Mouse (Mus musculus) neural tube, embryonic 11.5 days (tissue): Measurements from ENCODE around the gene Gk5. TPM values are rescaled to one million over a fixed set of nuclear protein-coding genes. Genes with fewer than 3 reads are reported as not detected.
A peak's percentile ranks its signal among the peaks of the same experiment; 100 is the strongest.

ENCODE experiments used
- ATAC-seq: fragments of 200-750 bp; cut with Nextera tagmentation; 2 replicates; pipeline ENCODE4 v1.8.0; 2017; ENCODE audit warnings: moderate number of reproducible peaks, mild to moderate bottlenecking, moderate TSS enrichment, moderate library complexity; ENCODE audit not compliant: insufficient read depth, low FRiP score, low TSS enrichment
- DNase-seq: peaks from one replicate; pipeline ENCODE4 v3.0.0-alpha.2; 2015; ENCODE audit warnings: low spot score
- H3K27ac ChIP-seq: fragments of 300-500 bp; sonication (generic); 2 replicates; pipeline ENCODE4 v1.5.1; 2014; ENCODE audit warnings: low read depth, mild to moderate bottlenecking, low read length
- H3K27me3 ChIP-seq: fragments of 300-500 bp; sonication (generic); 2 replicates; pipeline ENCODE4 v1.6.1; 2014; ENCODE audit warnings: mild to moderate bottlenecking, low read length, mixed read lengths; ENCODE audit not compliant: control insufficient read depth, insufficient read depth
- H3K36me3 ChIP-seq: fragments of 300-500 bp; sonication (generic); 2 replicates; pipeline ENCODE4 v1.6.1; 2014; ENCODE audit warnings: mild to moderate bottlenecking, low read length, moderate library complexity, mixed read lengths; ENCODE audit not compliant: control insufficient read depth, insufficient read depth
- H3K4me1 ChIP-seq: fragments of 300-500 bp; sonication (generic); 2 replicates; pipeline ENCODE4 v1.6.1; 2014; ENCODE audit warnings: low read length, mixed read lengths; ENCODE audit not compliant: control insufficient read depth, insufficient read depth
- H3K4me2 ChIP-seq: fragments of 300-500 bp; sonication (generic); 2 replicates; pipeline ENCODE4 v1.6.1; 2014; ENCODE audit warnings: low read depth, mild to moderate bottlenecking, moderate library complexity
- H3K4me3 ChIP-seq: fragments of 300-500 bp; sonication (generic); 2 replicates; pipeline ENCODE4 v1.5.1; 2014; ENCODE audit warnings: low read depth, low read length
- H3K9ac ChIP-seq: fragments of 300-500 bp; sonication (generic); 2 replicates; pipeline ENCODE4 v1.6.1; 2014; ENCODE audit warnings: mild to moderate bottlenecking, low read length
- H3K9me3 ChIP-seq: fragments of 300-500 bp; sonication (generic); 2 replicates; pipeline ENCODE4 v1.6.1; 2016; ENCODE audit warnings: low read length; ENCODE audit not compliant: control insufficient read depth
- WGBS: fragments of 180-500 bp; shearing (Covaris S2); extraction: QIAGEN DNeasy Blood & Tissue Kit; methylation state at CpG from one replicate; pipeline ENCODE4 v1.1.7; 2014; 5-methylcytosine and 5-hydroxymethylcytosine counted together
- polyA plus RNA-seq: library from polyadenylated mRNA; unstranded; fragments of >200 nt; fragmentation: Nextera tagmentation; extraction: Ambion mirVana; gene quantifications from 2 replicates; pipeline ENCODE4 v1.2.1, GENCODE M21; 2014

Gk5 gene
- polyA plus RNA-seq, 1 experiment from 2014 or later, result 3.7 TPM

DNA sequence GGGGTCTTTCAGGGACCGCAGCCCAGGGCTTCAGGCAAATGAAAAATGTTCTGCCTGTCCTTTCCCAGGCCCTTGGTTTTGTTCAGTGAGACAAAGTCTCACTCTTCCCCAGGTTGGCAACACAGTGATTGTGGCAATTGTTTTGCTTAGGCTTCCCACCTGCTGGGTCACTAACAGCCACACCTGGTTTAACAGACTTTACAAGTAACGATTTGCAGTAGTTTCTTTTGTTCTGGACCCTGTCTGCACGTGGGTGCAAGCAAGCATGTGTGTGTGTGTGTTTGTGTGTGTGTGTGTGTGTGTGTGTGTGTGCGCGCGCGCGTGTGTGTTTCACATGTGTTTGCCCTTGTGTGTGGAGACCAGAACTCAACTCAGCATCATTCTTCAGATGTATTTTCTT, 16.3 kb upstream of the Gk5 start:
- peaks cover 4% of the 10 kb centered on the region; the same call in 1 of the 2 replicates for H3K9me3 ChIP-seq
- DNase-seq, result no peak
- WGBS, result 87% methylated on average over 8 of the region's 8 CpGs
- H3K4me2 ChIP-seq, result no peak overlapping the region
- no peak overlapping the region for H3K27ac ChIP-seq
- H3K4me1 ChIP-seq, result no peaks in the 10 kb centered on the region
- H3K27me3 ChIP-seq, result no peaks in the 10 kb centered on the region
- H3K4me3 ChIP-seq, result no peak overlapping the region
- ATAC-seq, result no peak
- no peak overlapping the region for H3K9ac ChIP-seq
- no peaks in the 10 kb centered on the region for H3K36me3 ChIP-seq

DNA sequence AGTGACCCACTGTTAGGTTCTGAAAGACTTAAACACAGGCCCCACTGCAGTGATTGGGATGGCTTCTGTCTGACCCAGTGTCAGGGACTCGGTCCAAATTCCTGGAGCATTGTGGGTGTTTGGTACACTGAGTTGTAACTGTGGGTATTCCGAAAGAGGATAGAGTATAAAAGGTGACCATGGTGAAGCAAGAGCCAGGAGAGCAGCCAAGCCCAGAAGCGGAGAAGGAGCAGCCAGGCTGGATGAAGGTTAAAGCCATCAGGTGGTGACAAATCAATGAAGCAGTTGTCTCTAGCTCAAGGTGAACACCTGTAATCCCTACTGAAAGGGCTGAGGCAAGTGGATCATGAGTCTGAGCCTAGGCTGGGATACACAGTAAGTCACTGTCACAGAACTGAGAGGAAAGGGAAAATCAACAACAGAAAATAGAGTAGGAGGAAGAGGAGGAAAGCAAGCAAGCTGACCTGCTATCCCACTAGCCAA, 6.2 kb upstream of the Gk5 start:
- ATAC-seq, result no peak

DNA sequence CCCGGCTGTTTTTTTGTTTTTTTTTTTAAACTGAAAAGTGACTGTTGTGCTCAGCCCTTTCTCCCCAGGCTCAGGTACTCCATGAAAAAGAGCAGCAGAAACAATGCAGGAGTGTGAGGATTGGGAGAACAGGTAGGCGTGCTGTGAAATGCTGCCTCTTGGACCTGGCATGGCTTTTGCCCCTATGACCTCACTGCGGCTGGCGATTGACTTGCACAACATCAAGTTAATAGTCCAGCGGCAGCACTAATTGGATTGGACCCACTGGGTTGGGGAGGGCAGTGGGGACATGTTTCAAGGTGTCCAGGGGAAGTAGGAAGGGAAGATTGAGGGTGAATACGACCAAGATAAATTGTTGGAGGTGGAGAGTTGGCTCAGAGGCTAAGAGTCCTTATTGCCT, 2.4 kb upstream of the Gk5 start:
- Histone ChIP-seq H3K36me3 (no peaks in the 10 kb centered on the region), H3K27ac (no peak overlapping the region), H3K9me3 (no peaks in the 10 kb centered on the region), H3K4me2 (no peak overlapping the region), H3K4me1 (no peaks in the 10 kb centered on the region), H3K27me3 (no peaks in the 10 kb centered on the region), H3K9ac (no peak overlapping the region), H3K4me3 (no peak overlapping the region)
- 89% methylated on average over 6 of the region's 6 CpGs for WGBS
- DNase-seq (no peak), ATAC-seq (no peak)

More for the DNA sequence above, 6.2 kb upstream of the Gk5 start:
- no peak overlapping the region for H3K4me3 ChIP-seq
- H3K4me1 ChIP-seq, result no peaks in the 10 kb centered on the region
- no peaks in the 10 kb centered on the region for H3K9me3 ChIP-seq
- 87% methylated on average over 3 of the region's 3 CpGs for WGBS
- H3K9ac ChIP-seq, result no peak overlapping the region
- no peaks in the 10 kb centered on the region for H3K36me3 ChIP-seq
- H3K4me2 ChIP-seq, result no peak overlapping the region
- no peak for DNase-seq
- no peak overlapping the region for H3K27ac ChIP-seq
- H3K27me3 ChIP-seq, result no peaks in the 10 kb centered on the region

DNA sequence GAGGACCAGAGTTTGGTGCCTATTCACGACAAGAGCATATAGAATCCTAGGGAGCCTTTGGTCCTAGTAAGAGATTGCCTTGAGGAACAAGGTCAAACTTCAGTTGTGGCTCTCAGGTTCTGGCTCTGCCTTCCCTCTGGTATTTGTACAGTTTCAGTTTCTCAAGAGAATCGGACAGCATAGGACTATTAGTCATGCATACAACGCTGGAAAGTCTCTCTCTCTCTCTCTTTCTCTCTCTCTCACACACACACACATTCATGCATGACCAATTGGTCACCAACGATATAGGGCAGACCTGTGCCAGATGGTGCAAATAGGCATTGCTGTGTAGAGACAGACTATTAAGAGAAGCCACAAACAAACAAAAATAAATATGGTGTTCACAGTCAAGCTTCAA, 946 bp upstream of the Gk5 start:
- H3K4me3 ChIP-seq, result no peak overlapping the region
- DNase-seq, result no peak
- H3K27me3 ChIP-seq, result no peaks in the 10 kb centered on the region
- no peaks in the 10 kb centered on the region for H3K9me3 ChIP-seq
- no peaks in the 10 kb centered on the region for H3K36me3 ChIP-seq
- 78% methylated on average over 4 of the region's 4 CpGs for WGBS
- H3K4me2 ChIP-seq, result peak overlapping the region; percentile 81; the same call in 1 of the 2 replicates
- H3K9ac ChIP-seq, result no peak overlapping the region
- ATAC-seq, result no peak
- no peaks in the 10 kb centered on the region for H3K4me1 ChIP-seq
- H3K27ac ChIP-seq, result no peak overlapping the region

DNA sequence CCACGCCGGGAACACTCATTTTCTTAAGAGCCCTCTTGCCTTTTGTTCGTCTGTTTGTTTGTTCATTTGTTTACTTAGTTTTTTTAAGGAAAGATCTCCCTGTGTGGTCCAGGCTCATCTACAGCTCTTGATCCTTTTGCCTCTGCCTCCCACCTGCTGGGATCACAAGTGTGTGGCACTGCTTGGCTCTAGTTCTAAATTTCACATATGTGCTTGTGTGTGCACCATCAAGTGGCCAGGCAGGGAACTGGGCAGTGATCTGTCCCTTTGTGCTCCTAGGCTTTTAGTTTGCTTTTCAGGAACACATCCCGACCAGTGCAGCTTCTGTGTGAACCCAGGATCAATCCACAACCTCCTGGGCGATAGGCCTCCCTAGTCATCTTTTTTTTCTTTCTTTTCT, 8.8 kb downstream of the Gk5 start:
- H3K4me1 ChIP-seq, result no peaks in the 10 kb centered on the region
- H3K4me3 ChIP-seq, result no peak overlapping the region
- H3K27ac ChIP-seq, result no peak overlapping the region
- DNase-seq (no peak), ATAC-seq (no peak)
- H3K9ac ChIP-seq, result no peak overlapping the region
- no peak overlapping the region for H3K4me2 ChIP-seq
- no peaks in the 10 kb centered on the region for H3K27me3 ChIP-seq
- H3K9me3 ChIP-seq, result no peaks in the 10 kb centered on the region
- no peaks in the 10 kb centered on the region for H3K36me3 ChIP-seq
- WGBS, result 49% methylated on average over 5 of the region's 5 CpGs

DNA sequence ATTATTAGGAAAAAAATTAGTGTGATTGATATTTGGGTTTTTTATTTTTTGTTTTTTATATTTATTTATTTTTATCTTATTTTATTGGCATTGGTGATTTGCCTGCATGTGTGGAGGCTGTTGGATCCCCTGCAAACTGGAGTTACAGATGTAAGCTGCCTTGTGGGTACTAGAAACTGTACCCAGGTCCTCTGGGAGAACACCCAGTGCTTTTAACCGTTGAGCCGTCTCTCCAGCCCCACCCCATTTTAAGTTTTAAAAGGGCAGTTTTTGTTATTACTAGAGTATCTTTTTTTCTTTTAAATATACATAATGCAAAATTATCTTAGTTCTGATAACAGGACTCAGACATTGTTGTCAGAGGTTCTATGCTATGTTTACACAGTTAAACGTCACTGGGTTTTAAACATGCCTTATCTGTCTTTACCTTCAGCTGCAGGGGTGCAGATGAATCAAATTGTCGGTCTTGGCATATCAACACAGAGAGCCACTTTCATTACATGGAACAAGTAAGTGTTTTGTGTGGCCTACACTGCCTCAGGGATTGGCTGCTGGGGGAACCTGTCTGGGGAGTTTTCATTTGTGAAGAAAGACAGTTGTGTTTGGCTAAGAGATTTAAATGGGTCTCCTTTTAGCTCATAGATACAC, 13.9 kb downstream of the Gk5 start:
- no peak overlapping the region for H3K27ac ChIP-seq
- H3K4me1 ChIP-seq, result no peaks in the 10 kb centered on the region
- no peak for ATAC-seq
- no peaks in the 10 kb centered on the region for H3K36me3 ChIP-seq
- no peak overlapping the region for H3K4me3 ChIP-seq
- no peak for DNase-seq
- H3K27me3 ChIP-seq, result no peaks in the 10 kb centered on the region
- WGBS, result 81% methylated on average over 4 of the region's 4 CpGs
- no peaks in the 10 kb centered on the region for H3K9me3 ChIP-seq
- no peak overlapping the region for H3K9ac ChIP-seq
- H3K4me2 ChIP-seq, result no peak overlapping the region

DNA sequence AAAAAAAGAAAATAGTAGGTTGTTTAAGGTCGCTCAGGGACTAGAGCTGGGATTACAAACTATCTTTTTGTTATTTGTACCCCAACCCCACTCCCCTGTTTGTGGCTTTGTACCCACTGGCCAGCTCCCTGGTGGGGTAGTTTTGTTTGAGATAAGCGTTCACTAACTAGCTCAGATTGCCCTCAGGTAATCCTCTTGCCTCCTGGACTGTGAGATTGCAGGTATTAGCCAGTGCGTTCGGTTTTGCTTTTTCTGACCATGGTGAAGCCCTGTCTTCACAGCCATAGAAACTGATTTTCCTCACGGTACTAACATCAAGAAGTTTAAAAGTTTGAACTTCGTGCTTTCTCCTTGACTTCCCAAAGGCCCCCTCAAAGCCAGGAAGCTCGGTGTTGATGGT, 15.3 kb downstream of the Gk5 start:
- Histone ChIP-seq H3K27me3 (no peaks in the 10 kb centered on the region), H3K36me3 (no peaks in the 10 kb centered on the region), H3K9ac (no peak overlapping the region), H3K27ac (no peak overlapping the region), H3K4me3 (no peak overlapping the region), H3K9me3 (no peaks in the 10 kb centered on the region), H3K4me2 (no peak overlapping the region), H3K4me1 (no peaks in the 10 kb centered on the region)
- DNase-seq, result no peak
- ATAC-seq, result no peak
- WGBS, result 89% methylated on average over 7 of the region's 7 CpGs

DNA sequence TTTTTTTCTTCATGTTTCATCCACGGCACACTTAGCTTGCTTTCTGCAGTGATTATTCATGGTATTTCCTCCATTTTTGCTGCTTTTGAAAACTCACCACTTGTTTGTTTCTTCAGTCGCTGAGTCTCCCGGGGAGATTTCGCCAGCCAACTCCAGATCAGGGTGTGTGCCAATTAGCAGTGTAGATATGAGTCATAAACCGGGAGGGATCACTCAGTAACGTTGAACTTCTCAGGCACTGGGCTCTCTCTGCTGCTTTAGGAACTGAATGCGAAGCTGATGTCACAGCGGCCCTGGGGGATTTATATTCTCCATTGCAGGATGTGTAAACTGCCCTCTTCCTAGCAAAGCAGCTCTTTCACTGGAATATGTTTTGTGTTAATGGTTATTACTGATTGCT, 15.8 kb downstream of the Gk5 start:
- H3K27ac ChIP-seq, result no peak overlapping the region
- no peak overlapping the region for H3K4me3 ChIP-seq
- WGBS, result 83% methylated on average over 8 of the region's 8 CpGs
- no peaks in the 10 kb centered on the region for H3K4me1 ChIP-seq
- no peaks in the 10 kb centered on the region for H3K36me3 ChIP-seq
- no peaks in the 10 kb centered on the region for H3K9me3 ChIP-seq
- no peak overlapping the region for H3K4me2 ChIP-seq
- H3K27me3 ChIP-seq, result no peaks in the 10 kb centered on the region
- DNase-seq, result no peak
- H3K9ac ChIP-seq, result no peak overlapping the region
- no peak for ATAC-seq

DNA sequence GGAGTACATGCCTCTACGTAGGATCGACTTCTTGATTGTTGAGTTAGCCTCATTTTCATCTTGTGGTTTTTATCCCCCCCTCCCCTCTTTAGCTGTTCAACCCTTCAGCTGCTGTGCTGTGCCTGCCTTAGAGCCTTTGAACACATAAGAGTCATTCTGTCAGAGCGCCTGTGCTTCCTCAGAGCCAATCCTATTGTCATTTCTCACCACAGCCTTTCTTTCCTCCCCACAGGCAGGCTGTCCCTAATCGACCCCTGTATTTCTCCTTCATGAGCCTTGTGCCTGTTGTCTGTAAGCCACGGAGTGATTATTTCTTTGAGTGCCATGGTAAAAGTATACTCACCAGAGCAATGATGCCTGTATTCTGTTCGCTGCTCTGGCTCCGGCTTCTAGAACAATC, 16.3 kb downstream of the Gk5 start:
- Histone ChIP-seq H3K9ac (no peak overlapping the region), H3K36me3 (no peaks in the 10 kb centered on the region), H3K4me3 (no peak overlapping the region), H3K4me2 (no peak overlapping the region), H3K27me3 (no peaks in the 10 kb centered on the region), H3K4me1 (no peaks in the 10 kb centered on the region), H3K27ac (no peak overlapping the region), H3K9me3 (no peaks in the 10 kb centered on the region)
- ATAC-seq (no peak), DNase-seq (no peak)
- 69% methylated on average over 7 of the region's 7 CpGs for WGBS
